Mouse (Mus musculus) lung, embryonic 16.5 days (tissue): ENCODE results near the gene Rpap3. TPM values are rescaled to one million over a fixed set of nuclear protein-coding genes. Genes with fewer than 3 reads are reported as not detected.

ENCODE experiments used
- ATAC-seq: fragments of 200-750 bp; cut with Nextera tagmentation; 2 replicates; pipeline ENCODE4 v1.8.0; 2017; ENCODE audit warnings: low read depth, mild to moderate bottlenecking, moderate library complexity
- H3K27ac ChIP-seq: fragments of 300-500 bp; sonication (generic); 2 replicates; pipeline ENCODE4 v1.5.1; 2014; ENCODE audit warnings: mild to moderate bottlenecking, control low read depth, low read length
- H3K27me3 ChIP-seq: fragments of 300-500 bp; sonication (generic); 2 replicates; pipeline ENCODE4 v1.6.1; 2014; ENCODE audit warnings: low read depth, low read length, mixed read lengths; ENCODE audit not compliant: control insufficient read depth, insufficient read depth
- H3K36me3 ChIP-seq: fragments of 300-500 bp; sonication (generic); 2 replicates; pipeline ENCODE4 v1.6.1; 2014; ENCODE audit warnings: low read length; ENCODE audit not compliant: control insufficient read depth, insufficient read depth
- H3K4me1 ChIP-seq: fragments of 300-500 bp; sonication (generic); replicated peaks from 2 replicates; pipeline ENCODE4 v1.6.1; 2014; ENCODE audit warnings: low read length, mixed read lengths; ENCODE audit not compliant: control insufficient read depth, insufficient read depth
- H3K4me2 ChIP-seq: fragments of 300-500 bp; sonication (generic); 2 replicates; pipeline ENCODE4 v1.6.1; 2014; ENCODE audit warnings: low read depth, low read length, control low read depth
- H3K4me3 ChIP-seq: fragments of 300-500 bp; sonication (generic); 2 replicates; pipeline ENCODE4 v1.5.1; 2014; ENCODE audit warnings: mild to moderate bottlenecking, low read length, control low read depth
- H3K9ac ChIP-seq: fragments of 300-500 bp; sonication (generic); 2 replicates; pipeline ENCODE4 v1.6.1; 2014; ENCODE audit warnings: low read length, control low read depth
- H3K9me3 ChIP-seq: fragments of 300-500 bp; sonication (generic); 2 replicates; pipeline ENCODE4 v1.6.1; 2016; ENCODE audit warnings: low read length; ENCODE audit not compliant: control insufficient read depth
- WGBS: fragments of 180-500 bp; shearing (Covaris S2); extraction: QIAGEN DNeasy Blood & Tissue Kit; methylation state at CpG from one replicate; pipeline ENCODE4 v1.1.7; 2014; 5-methylcytosine and 5-hydroxymethylcytosine counted together
- polyA plus RNA-seq: library from polyadenylated mRNA; unstranded; fragments of >200 nt; fragmentation: Nextera tagmentation; extraction: Ambion mirVana; gene quantifications from 2 replicates; pipeline ENCODE4 v1.2.1, GENCODE M21; 2015

Rpap3 gene
- polyA plus RNA-seq, 1 experiment from 2014 or later = 25.2 TPM

GRCm38 (mm10) chr15:97742074-97742473 lies 36.4 kb upstream of the Rpap3 start:
- no peak for ATAC-seq
- Histone ChIP-seq H3K4me2 (no peak overlapping the region), H3K27me3 (no peaks in the 10 kb centered on the region), H3K4me1 (no peaks in the 10 kb centered on the region), H3K27ac (no peak overlapping the region), H3K4me3 (no peak overlapping the region), H3K9ac (no peak overlapping the region), H3K36me3 (peaks cover 3% of the 10 kb centered on the region; the same call in 1 of the 2 replicates), H3K9me3 (no peaks in the 10 kb centered on the region)
- 55% methylated on average over 7 of the region's 7 CpGs for WGBS

DNA sequence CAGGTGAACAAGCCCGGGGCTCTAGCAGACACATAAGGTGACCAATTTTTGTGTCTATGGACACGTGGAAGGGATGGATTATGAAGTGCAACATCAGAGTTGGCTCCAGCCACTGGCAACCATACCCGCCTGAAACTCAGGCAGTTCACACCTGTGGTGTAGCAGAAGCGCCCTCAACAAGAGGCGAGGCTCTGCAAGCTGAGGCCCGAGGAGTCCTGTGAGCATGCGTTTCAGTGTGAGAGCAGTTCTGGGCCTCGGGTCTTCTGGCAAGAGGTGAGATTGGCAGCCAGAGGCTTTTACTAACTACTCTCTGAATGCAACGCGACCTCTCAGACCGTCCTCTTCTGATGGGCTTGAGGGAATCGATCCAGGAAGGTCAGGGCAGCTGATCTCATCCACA lies 36.0 kb upstream of the Rpap3 start:
- H3K36me3 ChIP-seq = peaks cover 2% of the 10 kb centered on the region; the same call in 1 of the 2 replicates
- no peaks in the 10 kb centered on the region for H3K4me1 ChIP-seq
- no peak overlapping the region for H3K4me3 ChIP-seq
- H3K4me2 ChIP-seq = no peak overlapping the region
- H3K27ac ChIP-seq = no peak overlapping the region
- no peaks in the 10 kb centered on the region for H3K27me3 ChIP-seq
- H3K9me3 ChIP-seq = no peaks in the 10 kb centered on the region
- WGBS = 71% methylated on average over 12 of the region's 12 CpGs
- ATAC-seq = no peak
- no peak overlapping the region for H3K9ac ChIP-seq

GRCm38 (mm10) chr15:97740283-97740732 lies 34.7 kb upstream of the Rpap3 start:
- no peak for ATAC-seq
- Histone ChIP-seq H3K4me2 (no peak overlapping the region), H3K9me3 (no peaks in the 10 kb centered on the region), H3K4me3 (no peak overlapping the region), H3K27ac (no peak overlapping the region), H3K4me1 (no peaks in the 10 kb centered on the region), H3K9ac (no peak overlapping the region), H3K27me3 (no peaks in the 10 kb centered on the region), H3K36me3 (no peaks in the 10 kb centered on the region)
- 72% methylated on average over 9 of the region's 9 CpGs for WGBS

DNA sequence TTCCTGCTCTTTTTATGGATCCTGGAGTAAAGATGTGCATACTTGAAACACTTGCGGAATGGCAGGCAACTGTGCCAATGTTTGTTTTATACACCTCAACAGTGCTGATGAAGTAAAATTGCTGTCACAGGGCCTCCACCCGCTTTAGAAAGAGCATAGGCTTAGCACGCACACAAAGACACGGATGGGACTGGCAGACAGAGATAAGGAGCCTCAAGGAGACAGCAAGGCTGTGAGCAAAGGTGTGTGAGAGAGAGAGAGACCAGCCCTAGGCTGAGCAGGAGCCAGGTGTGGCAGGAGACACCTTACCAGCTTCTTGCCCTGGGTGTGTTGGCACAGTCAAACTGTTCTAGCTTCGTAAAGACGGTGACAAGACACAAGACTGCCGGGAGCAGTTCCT lies 33.3 kb upstream of the Rpap3 start:
- H3K27me3 ChIP-seq = no peaks in the 10 kb centered on the region
- H3K4me2 ChIP-seq = no peak overlapping the region
- H3K4me3 ChIP-seq = no peak overlapping the region
- H3K9me3 ChIP-seq = no peaks in the 10 kb centered on the region; the same call in 1 of the 2 replicates
- no peaks in the 10 kb centered on the region for H3K36me3 ChIP-seq
- no peak for ATAC-seq
- H3K27ac ChIP-seq = no peak overlapping the region
- WGBS = 82% methylated on average over 7 of the region's 7 CpGs
- no peak overlapping the region for H3K9ac ChIP-seq
- no peaks in the 10 kb centered on the region for H3K4me1 ChIP-seq

- no peaks in the 10 kb centered on the region; the same call in 1 of the 2 replicates for H3K9me3 ChIP-seq
- H3K4me3 ChIP-seq = no peak overlapping the region
- H3K36me3 ChIP-seq = no peaks in the 10 kb centered on the region
- H3K27me3 ChIP-seq = no peaks in the 10 kb centered on the region
- ATAC-seq = no peak
- WGBS = 87% methylated on average over 11 of the region's 11 CpGs
- no peaks in the 10 kb centered on the region for H3K4me1 ChIP-seq
- H3K4me2 ChIP-seq = no peak overlapping the region
- H3K27ac ChIP-seq = no peak overlapping the region
- no peak overlapping the region for H3K9ac ChIP-seq
Measured at GRCm38 (mm10) chr15:97731988-97732387, 26.4 kb upstream of the Rpap3 start.

GRCm38 (mm10) chr15:97731111-97731510 lies 25.5 kb upstream of the Rpap3 start, which contains the start of gene Endou:
Gene Endou (minus strand): TSS chr15:97731339.
- 89% methylated on average over 8 of the region's 8 CpGs for WGBS
- no peaks in the 10 kb centered on the region for H3K36me3 ChIP-seq
- no peak within 1 kb of the TSS for H3K4me2 ChIP-seq
- no peaks in the 10 kb centered on the region for H3K27me3 ChIP-seq
- no peak within 1 kb of the TSS for H3K9ac ChIP-seq
- no peak for ATAC-seq
- H3K4me1 ChIP-seq = no peaks in the 10 kb centered on the region
- no peak within 1 kb of the TSS for H3K4me3 ChIP-seq
- H3K9me3 ChIP-seq = no peaks in the 10 kb centered on the region; the same call in 1 of the 2 replicates
- no peak within 1 kb of the TSS for H3K27ac ChIP-seq

DNA sequence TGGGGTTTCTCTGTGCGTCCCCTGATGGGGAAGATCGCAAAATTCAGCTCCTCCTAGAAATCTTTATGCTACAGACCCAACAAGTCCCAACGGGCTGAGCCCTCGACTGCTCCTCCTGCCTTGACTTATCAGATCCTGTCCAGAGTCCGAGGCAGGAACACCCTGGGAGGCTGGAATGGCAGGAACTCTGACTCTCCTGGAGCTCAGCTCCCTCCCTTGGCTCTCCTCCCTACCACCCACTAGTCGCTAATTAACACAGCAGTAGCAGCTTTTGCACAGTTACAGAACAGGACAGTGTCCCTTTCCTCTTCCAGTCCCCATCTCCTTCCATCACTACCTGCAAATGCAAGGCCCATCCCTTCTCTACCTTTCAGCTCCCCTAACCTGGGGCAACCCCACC lies 24.7 kb upstream of the Rpap3 start:
- WGBS = 45% methylated on average over 6 of the region's 6 CpGs
- Histone ChIP-seq H3K4me2 (no peak overlapping the region), H3K27ac (no peak overlapping the region)

DNA sequence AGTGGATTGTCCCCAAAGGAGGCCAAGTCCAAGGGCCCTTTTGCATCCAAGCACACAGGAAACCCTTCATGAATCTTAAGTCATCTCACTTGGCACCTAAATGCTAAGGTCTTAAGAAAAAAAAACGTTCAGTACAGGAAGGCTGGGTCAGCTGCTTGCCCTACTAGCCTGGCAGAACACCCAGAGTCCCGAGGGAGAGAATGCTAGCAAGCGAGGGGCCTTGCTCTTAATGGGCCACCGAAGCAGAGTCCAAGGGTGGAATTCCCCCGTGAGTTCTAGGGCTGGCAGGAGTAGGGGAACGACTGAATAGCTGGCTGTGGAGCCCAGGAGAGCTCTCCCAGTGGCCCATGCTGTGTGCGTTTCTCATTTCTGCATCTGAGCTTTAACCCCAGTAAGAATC lies 23.2 kb upstream of the Rpap3 start:
- Histone ChIP-seq H3K9ac (no peak overlapping the region), H3K36me3 (no peaks in the 10 kb centered on the region), H3K9me3 (no peaks in the 10 kb centered on the region; the same call in 1 of the 2 replicates), H3K4me2 (no peak overlapping the region), H3K4me3 (no peak overlapping the region), H3K27ac (no peak overlapping the region), H3K27me3 (no peaks in the 10 kb centered on the region), H3K4me1 (no peaks in the 10 kb centered on the region)
- ATAC-seq = no peak
- WGBS = 57% methylated on average over 7 of the region's 7 CpGs

More for the DNA sequence above, 24.7 kb upstream of the Rpap3 start:
- no peaks in the 10 kb centered on the region for H3K4me1 ChIP-seq
- no peaks in the 10 kb centered on the region for H3K36me3 ChIP-seq
- H3K9me3 ChIP-seq = no peaks in the 10 kb centered on the region; the same call in 1 of the 2 replicates
- ATAC-seq = no peak
- no peak overlapping the region for H3K9ac ChIP-seq
- H3K4me3 ChIP-seq = no peak overlapping the region
- no peaks in the 10 kb centered on the region for H3K27me3 ChIP-seq

- Histone ChIP-seq H3K27me3 (no peaks in the 10 kb centered on the region), H3K4me3 (no peak overlapping the region), H3K4me2 (no peak overlapping the region), H3K27ac (no peak overlapping the region), H3K9me3 (no peaks in the 10 kb centered on the region), H3K36me3 (no peaks in the 10 kb centered on the region), H3K9ac (no peak overlapping the region), H3K4me1 (no peaks in the 10 kb centered on the region)
- ATAC-seq = no peak
- WGBS = 71% methylated on average over 11 of the region's 11 CpGs
Measured at GRCm38 (mm10) chr15:97728394-97728793, 22.8 kb upstream of the Rpap3 start.

GRCm38 (mm10) chr15:97727520-97727919 lies 21.9 kb upstream of the Rpap3 start:
- H3K4me3 ChIP-seq = no peak overlapping the region
- WGBS = 66% methylated on average over 5 of the region's 5 CpGs
- no peaks in the 10 kb centered on the region for H3K4me1 ChIP-seq
- H3K4me2 ChIP-seq = no peak overlapping the region
- H3K36me3 ChIP-seq = no peaks in the 10 kb centered on the region
- ATAC-seq = no peak
- H3K9ac ChIP-seq = no peak overlapping the region
- H3K9me3 ChIP-seq = no peaks in the 10 kb centered on the region
- H3K27me3 ChIP-seq = no peaks in the 10 kb centered on the region
- H3K27ac ChIP-seq = no peak overlapping the region
